Comparison of ENCODE assay signal across 9 mouse cellular contexts in the genomic region with DNA sequence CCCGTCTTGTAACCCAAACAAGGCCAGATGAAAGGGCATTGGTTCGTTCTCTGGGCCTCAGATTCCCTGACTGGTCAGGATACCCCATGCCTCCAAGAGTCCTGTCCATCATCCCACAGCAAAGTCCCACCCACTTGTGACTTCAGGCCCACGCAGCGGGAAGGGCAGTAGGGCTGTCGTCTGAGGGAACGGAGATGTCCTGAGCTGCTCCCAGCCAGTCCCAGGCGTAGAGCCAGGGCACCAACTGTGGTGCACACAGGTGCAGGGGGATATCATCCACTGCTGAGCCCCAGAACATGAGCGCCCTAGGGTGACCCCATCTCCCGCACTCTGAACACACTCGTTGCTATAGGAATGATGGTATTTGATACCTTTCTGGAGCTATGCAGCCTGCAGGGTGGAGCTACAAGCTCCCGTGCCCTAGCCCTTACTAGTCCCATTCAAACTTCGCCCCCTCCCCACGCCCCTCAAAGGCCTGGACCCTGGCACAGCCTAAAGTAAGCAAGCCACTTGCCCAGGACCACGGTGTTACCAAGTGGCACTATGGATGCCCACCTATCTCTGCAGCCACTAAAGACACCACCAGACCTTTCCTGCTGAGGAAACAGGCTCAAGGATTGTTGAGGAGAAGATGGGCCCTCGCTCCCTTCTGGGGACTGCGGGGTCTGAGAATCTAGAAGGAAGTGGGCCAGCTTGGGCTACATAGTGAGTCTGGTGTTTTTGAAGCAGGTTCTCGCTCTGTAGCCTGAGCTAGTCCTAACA. TPM values are rescaled to one million over a fixed set of nuclear protein-coding genes. Genes with fewer than 3 reads are reported as not detected.
A peak's percentile ranks its signal among the peaks of the same experiment; 100 is the strongest.
DNase-seq lines count a peak whose midpoint lies in the region; ATAC-seq lines count a peak whose summit lies in the region.
"Had no signal": no experiment of that assay in that cellular context is flagged by ENCODE, and none has a peak within 500 bp of the region (broad histone marks: within the 10 kb centered on the region; RNA-seq: fewer than 3 reads in every experiment).

No protein-coding gene starts in this region.

- ATAC-seq in lung, embryonic 16.5 days (ENCODE audit: low read depth) = no peak
- no peak for ATAC-seq in heart, embryonic 15.5 days (replicated peaks; ENCODE audit: insufficient number of reproducible peaks, insufficient read depth, low FRiP score, low read depth)
- ATAC-seq in liver, embryonic 11.5 days (replicated peaks; ENCODE audit: low FRiP score) = no peak
- ATAC-seq: inflammation-experienced regulatory T-cells, adult 6 months had no signal

- peak; percentile 2 for DNase-seq in adrenal gland, postnatal 25 days
- DNase-seq in adrenal gland, postnatal 4 days (ENCODE audit: low spot score in 2 of 2) = no peak
- no peak for DNase-seq in lung, postnatal 14 days
- peak; percentile 98 for DNase-seq in skeletal muscle tissue, adult 2 months (ENCODE audit: low read depth, low spot score)
- no peak for DNase-seq in right cerebral cortex, postnatal 14 days
- no peak for DNase-seq in liver, embryonic 11.5 days (ENCODE audit: low spot score)

- H3K4me2 ChIP-seq in lung, embryonic 16.5 days (ENCODE audit: low read depth, low read length) = no peak overlapping the region
- no peak overlapping the region for H3K4me2 ChIP-seq in heart, embryonic 15.5 days
- no peak overlapping the region for H3K4me2 ChIP-seq in liver, embryonic 11.5 days

- no peaks in the 10 kb centered on the region for H3K9me3 ChIP-seq in lung, embryonic 16.5 days (ENCODE audit: control insufficient read depth, low read length)
- no peaks in the 10 kb centered on the region for H3K9me3 ChIP-seq in heart, embryonic 15.5 days (replicated peaks)
- H3K9me3 ChIP-seq in liver, embryonic 11.5 days (ENCODE audit: control insufficient read depth, low read length) = no peaks in the 10 kb centered on the region

- H3K4me1 ChIP-seq in lung, embryonic 16.5 days (replicated peaks; ENCODE audit: control insufficient read depth, insufficient read depth, low read length) = peaks cover 82% of the 10 kb centered on the region
- peaks cover 92% of the 10 kb centered on the region for H3K4me1 ChIP-seq in heart, embryonic 15.5 days (replicated peaks)
- H3K4me1 ChIP-seq in liver, embryonic 11.5 days (replicated peaks; ENCODE audit: control insufficient read depth, insufficient read depth, low read length) = peaks cover 67% of the 10 kb centered on the region

- H3K9ac ChIP-seq in lung, embryonic 16.5 days (ENCODE audit: low read length) = 0 out of 2 replicates have a peak overlapping the region, but pooled peaks have one; percentile 18
- H3K9ac ChIP-seq in heart, embryonic 15.5 days = no peak overlapping the region
- no peak overlapping the region for H3K9ac ChIP-seq in liver, embryonic 11.5 days (ENCODE audit: low read depth, low read length)

- no peaks in the 10 kb centered on the region for H3K27me3 ChIP-seq in lung, embryonic 16.5 days (ENCODE audit: control insufficient read depth, insufficient read depth, low read depth, low read length)
- H3K27me3 ChIP-seq in heart, embryonic 15.5 days = no peaks in the 10 kb centered on the region
- peaks cover 2% of the 10 kb centered on the region for H3K27me3 ChIP-seq in liver, embryonic 11.5 days (replicated peaks; ENCODE audit: control insufficient read depth, insufficient read depth, low read length)

- H3K27ac ChIP-seq in lung, embryonic 16.5 days (ENCODE audit: low read length) = peak overlapping the region; percentile 94
- H3K27ac ChIP-seq in heart, embryonic 15.5 days = peak overlapping the region; percentile 48
- H3K27ac ChIP-seq in liver, embryonic 11.5 days (ENCODE audit: low read depth, low read length) = no peak overlapping the region

- H3K4me3 ChIP-seq in lung, embryonic 16.5 days (ENCODE audit: low read length) = no peak overlapping the region
- H3K4me3 ChIP-seq in heart, embryonic 15.5 days = no peak overlapping the region
- no peak overlapping the region for H3K4me3 ChIP-seq in liver, embryonic 11.5 days (ENCODE audit: low read depth, low read length)

- peaks cover 7% of the 10 kb centered on the region for H3K36me3 ChIP-seq in lung, embryonic 16.5 days (ENCODE audit: control insufficient read depth, insufficient read depth, low read length)
- peaks cover 7% of the 10 kb centered on the region; the same call in 1 of the 2 replicates for H3K36me3 ChIP-seq in heart, embryonic 15.5 days
- no peaks in the 10 kb centered on the region for H3K36me3 ChIP-seq in liver, embryonic 11.5 days (ENCODE audit: control insufficient read depth, insufficient read depth, low read length)

- WGBS in lung, embryonic 16.5 days = 59% methylated on average over 17 of the region's 17 CpGs
- WGBS in heart, embryonic 15.5 days = 72% methylated on average over 17 of the region's 17 CpGs
- WGBS in liver, embryonic 11.5 days = 67% methylated on average over 17 of the region's 17 CpGs

RNA-seq across cellular contexts. Expression of a gene that starts 22.9 kb away (rescaled TPM):
- total RNA-seq in adrenal gland, postnatal 25 days (2021) = 1.4 TPM in 1 of 2 replicates, not detected in the other
- total RNA-seq in adrenal gland, postnatal 4 days (2021) = 10 to 100 TPM in 1 of 2 experiments, 1 to 10 TPM in 1; 1.2 to 13.2 TPM
- polyA plus RNA-seq in lung, embryonic 16.5 days (2015; fragmentation: Nextera tagmentation; extraction: Ambion mirVana) = 7.9 and 9.0 TPM in 2 replicates
- polyA plus RNA-seq in heart, embryonic 15.5 days (2015; fragmentation: Nextera tagmentation; extraction: Ambion mirVana) = 3.9 and 4.1 TPM in 2 replicates
- polyA plus RNA-seq in liver, embryonic 11.5 days (2014; fragmentation: Nextera tagmentation; extraction: Ambion mirVana) = 3.8 and 4.5 TPM in 2 replicates

RNA-seq across cellular contexts. Expression of a gene that starts 26.9 kb away (rescaled TPM):
- total RNA-seq in adrenal gland, postnatal 25 days (2021) = 1.5 TPM in 1 of 2 replicates, not detected in the other
- total RNA-seq in adrenal gland, postnatal 4 days (2021) = 1 to 10 TPM; 2.6 to 4.1 TPM
- 1.2 and 1.7 TPM in 2 replicates for polyA plus RNA-seq in lung, embryonic 16.5 days (2015; fragmentation: Nextera tagmentation; extraction: Ambion mirVana)
- polyA plus RNA-seq in heart, embryonic 15.5 days (2015; fragmentation: Nextera tagmentation; extraction: Ambion mirVana) = 0.84 and 0.91 TPM in 2 replicates
- 0.62 and 0.67 TPM in 2 replicates for polyA plus RNA-seq in liver, embryonic 11.5 days (2014; fragmentation: Nextera tagmentation; extraction: Ambion mirVana)

RNA-seq across cellular contexts. Expression of a gene that starts 31.5 kb away (rescaled TPM):
- 1.7 TPM in 2 replicates for total RNA-seq in adrenal gland, postnatal 25 days (2021)
- 1 to 10 TPM; 1.7 to 1.8 TPM for total RNA-seq in adrenal gland, postnatal 4 days (2021)
- polyA plus RNA-seq in lung, embryonic 16.5 days (2015; fragmentation: Nextera tagmentation; extraction: Ambion mirVana) = 3.0 and 3.1 TPM in 2 replicates
- polyA plus RNA-seq in heart, embryonic 15.5 days (2015; fragmentation: Nextera tagmentation; extraction: Ambion mirVana) = 2.2 and 2.3 TPM in 2 replicates
- polyA plus RNA-seq in liver, embryonic 11.5 days (2014; fragmentation: Nextera tagmentation; extraction: Ambion mirVana) = 1.3 and 1.9 TPM in 2 replicates

RNA-seq across cellular contexts. Expression of a gene that starts 31.5 kb away (rescaled TPM):
- 48.4 and 52.7 TPM in 2 replicates for total RNA-seq in adrenal gland, postnatal 25 days (2021)
- total RNA-seq in adrenal gland, postnatal 4 days (2021) = 10 to 100 TPM; 49.4 to 49.7 TPM
- 71.4 and 73.1 TPM in 2 replicates for polyA plus RNA-seq in lung, embryonic 16.5 days (2015; fragmentation: Nextera tagmentation; extraction: Ambion mirVana)
- polyA plus RNA-seq in heart, embryonic 15.5 days (2015; fragmentation: Nextera tagmentation; extraction: Ambion mirVana) = 65.2 and 79.9 TPM in 2 replicates
- 97.4 and 99.3 TPM in 2 replicates for polyA plus RNA-seq in liver, embryonic 11.5 days (2014; fragmentation: Nextera tagmentation; extraction: Ambion mirVana)

RNA-seq across cellular contexts. Expression of a gene that starts 37.4 kb away (rescaled TPM):
- 49.3 and 51.6 TPM in 2 replicates for total RNA-seq in adrenal gland, postnatal 25 days (2021)
- total RNA-seq in adrenal gland, postnatal 4 days (2021) = 10 to 100 TPM; 69.1 to 70.7 TPM
- 95.4 and 105 TPM in 2 replicates for polyA plus RNA-seq in lung, embryonic 16.5 days (2015; fragmentation: Nextera tagmentation; extraction: Ambion mirVana)
- 66.5 and 84.1 TPM in 2 replicates for polyA plus RNA-seq in heart, embryonic 15.5 days (2015; fragmentation: Nextera tagmentation; extraction: Ambion mirVana)
- polyA plus RNA-seq in liver, embryonic 11.5 days (2014; fragmentation: Nextera tagmentation; extraction: Ambion mirVana) = 74.0 and 75.9 TPM in 2 replicates

Comparison
In these comparisons a context has a peak if more than half of its experiments do, and no peak if none do; other contexts are left out.
1. DNase-seq: peak in adrenal gland, postnatal 25 days (single experiment) and skeletal muscle tissue, adult 2 months (single experiment); none in adrenal gland, postnatal 4 days (0 of 2), lung, postnatal 14 days (single experiment), right cerebral cortex, postnatal 14 days (single experiment) and liver, embryonic 11.5 days (single experiment).